Mouse (Mus musculus): ENCODE measurements around the gene Vmn2r13. TPM values are rescaled to one million over a fixed set of nuclear protein-coding genes. Genes with fewer than 3 reads are reported as not detected.
"Not testable (repeated sequence)": the region's sequence is repeated elsewhere in the genome, so short reads cannot be mapped to it uniquely, and the experiment has no call there.

Vmn2r13 gene
- not detected in 2 replicates for polyA plus RNA-seq (2012; rRNA removed)

DNA sequence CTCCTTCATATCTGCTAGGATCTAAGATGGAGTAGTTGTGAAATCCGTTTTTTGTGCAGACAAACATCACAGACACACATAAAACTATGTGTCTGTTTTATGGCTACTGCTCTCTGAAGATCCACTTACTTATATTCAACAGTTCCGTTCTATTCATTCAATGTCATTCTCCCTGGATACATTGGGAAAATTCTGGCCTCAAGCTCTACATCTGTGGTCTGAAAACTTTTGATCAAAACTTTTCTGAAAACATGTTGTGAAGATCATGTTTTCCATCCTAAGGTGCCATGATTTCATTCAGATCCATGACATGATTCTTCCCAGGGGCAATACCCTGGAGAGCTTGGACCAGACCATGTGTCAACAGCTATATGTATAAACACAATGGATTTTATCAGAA is at the start of gene Vmn2r13:
Gene Vmn2r13 (minus strand): TSS at position 101 of the 400 bp plus-strand sequence.
- not testable (repeated sequence) for DNase-seq (ENCODE audit: low spot score)

DNA sequence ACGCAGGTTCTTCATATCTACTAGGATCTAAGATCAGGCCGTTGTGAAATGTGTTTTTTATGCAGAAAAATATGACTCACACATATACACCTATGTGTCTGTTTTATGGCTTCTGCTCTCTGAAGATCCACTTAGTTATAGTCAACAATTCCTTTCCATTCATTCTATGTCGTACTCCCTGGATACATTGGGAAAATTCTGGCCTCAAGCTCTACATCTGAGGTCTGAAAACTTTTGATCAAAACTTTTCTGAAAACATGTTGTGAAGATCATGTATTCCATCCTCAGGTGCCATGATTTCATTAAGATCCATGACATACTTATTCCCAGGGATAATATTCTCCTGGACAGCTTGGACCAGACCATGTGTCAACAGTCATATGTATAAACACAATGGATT is 32.6 kb upstream of the Vmn2r13 start, which contains the start of gene Vmn2r14:
Gene Vmn2r14 (minus strand): TSS at position 101 of the 400 bp plus-strand sequence.
- DNase-seq (ENCODE audit: low spot score), result no peak

- not testable (repeated sequence) for DNase-seq (ENCODE audit: low spot score)
Measured at GRCm38 (mm10) chr5:109166851-109167250, 25.1 kb downstream of the Vmn2r13 start.

DNA sequence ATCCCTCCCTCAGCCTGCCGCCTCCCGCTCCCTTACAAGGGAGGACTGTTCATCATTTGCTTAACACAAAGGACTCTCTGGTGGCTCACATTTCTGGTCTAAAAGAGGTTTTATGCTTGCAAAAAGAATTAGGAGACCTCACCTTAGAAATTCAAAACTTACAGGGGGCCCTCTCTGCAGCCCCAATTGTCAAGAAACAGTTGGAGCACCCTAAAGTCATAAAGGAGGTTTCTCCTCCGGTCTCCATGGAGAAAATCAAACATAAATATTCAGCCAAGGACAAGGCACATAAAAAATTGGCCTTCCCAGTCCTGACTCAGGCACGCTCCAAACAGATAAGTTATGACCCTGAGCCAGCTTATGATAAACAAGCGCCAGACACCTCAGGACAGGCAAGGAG is 31.9 kb downstream of the Vmn2r13 start:
- DNase-seq (ENCODE audit: low spot score), result no peak

- DNase-seq (ENCODE audit: low spot score), result not testable (repeated sequence)
Measured at GRCm38 (mm10) chr5:109159576-109159975, 32.4 kb downstream of the Vmn2r13 start.

DNA sequence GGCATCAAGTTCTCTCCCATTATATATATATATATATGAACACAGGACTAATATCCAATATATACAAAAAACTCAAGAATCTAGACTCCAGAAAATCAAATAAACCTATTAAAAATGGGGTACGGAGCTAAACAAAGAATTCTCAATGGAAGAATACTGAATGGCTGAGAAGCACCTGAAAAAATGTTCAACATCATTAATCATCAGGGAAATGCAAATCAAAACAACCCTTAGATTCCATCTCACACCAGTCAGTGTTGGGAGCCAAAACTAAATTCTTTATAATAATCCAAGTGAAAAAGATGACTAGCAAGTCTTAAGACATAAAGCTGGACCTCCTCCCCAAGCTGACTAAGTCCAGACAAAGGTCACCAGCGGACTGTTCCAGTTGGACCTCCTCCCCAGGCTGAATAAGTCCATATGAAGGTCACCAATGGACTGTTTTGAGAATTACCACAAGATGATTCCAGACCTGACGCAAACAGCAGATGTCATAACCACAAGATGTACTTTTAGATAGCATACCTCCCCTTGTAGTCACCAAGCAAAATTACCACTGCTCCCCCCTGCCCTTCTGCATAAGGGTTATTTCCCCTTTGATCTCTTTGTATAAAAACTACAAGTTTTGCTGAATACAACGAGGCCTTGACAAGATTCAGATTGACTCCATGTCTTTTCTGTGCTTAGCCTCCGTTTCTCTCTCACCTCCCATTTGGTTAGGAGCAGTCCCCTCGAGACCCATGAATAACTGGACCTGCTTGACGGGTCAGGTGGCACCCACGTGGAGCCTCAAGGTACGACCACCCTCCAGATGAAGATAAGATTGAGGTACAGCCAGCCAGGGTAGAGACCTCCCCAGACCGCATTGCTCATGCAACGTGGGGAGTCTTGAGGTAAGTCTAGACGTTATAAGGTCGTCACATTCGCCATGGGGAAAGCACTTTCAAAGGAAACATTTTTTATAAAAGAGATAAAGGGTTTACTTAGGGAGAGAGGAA is 33.2 kb downstream of the Vmn2r13 start:
- not testable (repeated sequence) for DNase-seq (ENCODE audit: low spot score)

DNA sequence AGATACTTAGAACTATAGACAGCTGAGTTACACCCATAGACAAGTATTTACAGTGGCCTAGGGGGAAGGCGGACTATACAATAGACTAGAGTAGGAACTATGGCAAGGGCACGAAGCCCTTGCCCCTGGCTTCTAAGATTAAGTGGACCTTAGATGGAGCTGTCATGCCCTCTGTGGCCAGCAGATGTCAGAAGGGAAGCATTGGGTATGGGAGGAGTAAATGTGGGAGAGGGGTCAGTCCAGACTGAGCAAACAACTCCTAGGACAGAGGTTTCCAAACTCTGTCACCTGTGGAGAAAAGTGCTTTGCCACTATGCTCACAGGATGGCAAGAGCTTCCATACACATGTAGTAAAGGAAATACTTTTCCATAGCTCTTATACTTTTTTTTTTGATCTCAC is 52.5 kb downstream of the Vmn2r13 start:
- no peak for DNase-seq (ENCODE audit: low spot score)

- DNase-seq (ENCODE audit: low spot score), result no peak
Measured at GRCm38 (mm10) chr5:109136731-109137130, 55.3 kb downstream of the Vmn2r13 start.

Other genes with a start within 250 kb of the Vmn2r13 start
- not detected in 2 replicates for gene Vmn2r10, start 185.7 kb downstream of the Vmn2r13 start, polyA plus RNA-seq (2012; rRNA removed)
- not detected in 2 replicates for gene Vmn2r11, start 132.6 kb downstream of the Vmn2r13 start, polyA plus RNA-seq (2012; rRNA removed)
- gene Vmn2r12, start 94.2 kb downstream of the Vmn2r13 start, polyA plus RNA-seq (2012; rRNA removed), result not detected in 2 replicates
- gene Vmn2r14, start 32.5 kb upstream of the Vmn2r13 start, polyA plus RNA-seq (2012; rRNA removed), result not detected in 2 replicates
- gene Vmn2r15, start 105.4 kb upstream of the Vmn2r13 start, polyA plus RNA-seq (2012; rRNA removed), result not detected in 2 replicates
- not detected in 2 replicates for gene Vmn2r16, start 138.0 kb upstream of the Vmn2r13 start, polyA plus RNA-seq (2012; rRNA removed)
- not detected in 2 replicates for gene Vmn2r17, start 227.5 kb upstream of the Vmn2r13 start, polyA plus RNA-seq (2012; rRNA removed)

Measured in urinary bladder, adult 2 months (tissue).